Mouse (Mus musculus): ENCODE results near the gene Tcfl5. TPM values are rescaled to one million over a fixed set of nuclear protein-coding genes. Genes with fewer than 3 reads are reported as not detected.

The Tcfl5 gene
- under 1 TPM; 0.38 to 0.56 TPM for total RNA-seq (2023)

DNA sequence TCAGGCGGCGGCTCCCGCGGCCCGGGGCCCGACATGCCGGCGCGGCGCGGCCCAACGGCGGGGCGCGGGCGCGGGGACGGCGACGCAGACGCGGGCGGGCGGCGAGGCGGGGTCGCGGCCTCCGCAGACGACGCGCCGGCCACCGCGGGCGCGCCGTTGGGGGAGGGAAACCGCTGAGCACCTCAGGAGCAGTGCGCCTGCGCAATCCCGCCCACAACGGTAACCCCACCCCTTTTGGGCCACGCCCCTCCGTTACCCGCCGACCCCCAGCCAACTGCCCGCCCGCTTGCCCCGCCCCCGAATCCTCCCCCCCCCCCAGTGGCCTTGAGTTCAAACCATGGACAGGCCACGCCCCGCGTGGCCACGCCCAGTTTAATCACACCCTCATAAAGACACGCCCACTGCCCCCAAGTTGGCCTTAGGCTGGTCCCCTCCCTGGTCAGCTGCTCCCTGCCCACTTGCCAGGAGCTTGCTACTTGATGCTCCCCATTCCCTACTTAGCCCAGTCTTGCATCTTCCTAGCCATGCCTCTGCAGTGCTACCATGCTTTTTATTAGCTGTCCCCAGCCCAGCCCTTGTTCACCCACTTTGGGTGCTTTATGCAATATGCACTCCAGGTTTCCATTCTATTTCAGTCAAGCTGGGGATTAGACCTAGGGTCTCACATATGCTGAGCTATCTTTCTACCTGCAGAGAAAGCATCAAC is at the start of gene Tcfl5:
Tcfl5 (minus strand) TSS at position 154 of the 706 bp plus-strand sequence.

DNA sequence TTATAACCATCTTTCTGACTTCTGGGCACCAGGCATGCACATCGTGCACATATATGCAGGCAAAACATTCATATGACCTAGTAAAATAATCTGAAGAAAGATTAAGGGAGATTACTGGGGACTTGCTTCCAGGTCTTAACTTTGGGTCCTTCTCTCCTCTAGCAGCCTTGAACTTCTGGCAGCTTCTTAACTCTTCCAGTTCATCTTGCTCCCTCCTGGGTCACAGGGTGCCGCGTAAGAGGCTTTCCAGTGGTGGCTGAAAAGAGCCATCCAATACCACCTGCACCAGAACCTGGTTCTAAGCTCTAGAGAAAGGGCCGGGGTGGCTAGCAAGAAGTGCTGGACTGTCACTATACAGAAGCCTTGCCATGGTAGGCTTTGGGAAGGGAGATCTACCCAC is 45.0 kb downstream of the Tcfl5 start, which contains the start of gene Col9a3:
Col9a3 (plus strand) TSS at position 301 of the 400 bp plus-strand sequence.

GRCm38 (mm10) chr2:180589123-180589831 is 53.2 kb downstream of the Tcfl5 start, which contains the start of gene Ogfr:
Ogfr (plus strand) TSS chr2:180589245.

DNA sequence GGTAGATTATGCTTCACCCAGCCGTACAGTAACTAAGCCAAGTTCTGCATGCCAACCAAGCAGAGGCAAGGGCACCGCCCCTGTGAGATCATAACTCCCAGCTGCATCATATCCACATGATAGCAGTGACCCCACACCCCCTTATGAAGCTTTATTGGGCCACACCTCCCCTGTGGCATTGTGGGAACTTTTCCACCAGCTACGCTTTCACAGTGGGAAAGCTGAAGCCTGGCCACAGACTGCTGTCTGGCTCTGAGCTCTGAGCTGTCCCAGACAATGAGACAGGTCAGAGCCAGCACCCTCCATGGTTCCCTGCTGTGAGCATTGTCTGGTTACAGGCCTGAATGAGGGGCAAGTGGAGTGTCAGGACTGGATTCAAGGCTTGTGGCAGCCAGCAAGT is 61.5 kb downstream of the Tcfl5 start, which contains the start of gene Mrgbp:
Mrgbp (plus strand) TSS at position 303 of the 400 bp plus-strand sequence.

Other genes with a start within 250 kb of the Tcfl5 start
- 1 to 10 TPM; 3.2 to 3.6 TPM for gene Slco4a1, start 186.5 kb downstream of the Tcfl5 start, total RNA-seq (2023)
- gene Ntsr1, start 142.7 kb downstream of the Tcfl5 start, total RNA-seq (2023): not detected
- 10 to 100 TPM; 42.6 to 47.0 TPM for gene Mrgbp, start 61.4 kb downstream of the Tcfl5 start, total RNA-seq (2023)
- gene Ogfr, start 53.5 kb downstream of the Tcfl5 start, total RNA-seq (2023): 100 to 1,000 TPM in 1 of 2 experiments, 10 to 100 TPM in 1; 94.7 to 108 TPM
- 1 to 10 TPM; 2.5 to 3.8 TPM for gene Col9a3, start 44.9 kb downstream of the Tcfl5 start, total RNA-seq (2023)
- 100 to 1,000 TPM; 102 to 107 TPM for gene Dido1, start 67.3 kb upstream of the Tcfl5 start, total RNA-seq (2023)
- 10 to 100 TPM; 49.2 to 52.7 TPM for gene Gid8, start 67.4 kb upstream of the Tcfl5 start, total RNA-seq (2023)
- gene Slc17a9, start 82.6 kb upstream of the Tcfl5 start, total RNA-seq (2023): 10 to 100 TPM; 89.8 to 96.5 TPM
- gene Bhlhe23, start 134.2 kb upstream of the Tcfl5 start, total RNA-seq (2023): not detected

Data from T-cell, adult 66 days (primary cell).